1 mouse cellular context compared by ENCODE assay signal in the genomic region with DNA sequence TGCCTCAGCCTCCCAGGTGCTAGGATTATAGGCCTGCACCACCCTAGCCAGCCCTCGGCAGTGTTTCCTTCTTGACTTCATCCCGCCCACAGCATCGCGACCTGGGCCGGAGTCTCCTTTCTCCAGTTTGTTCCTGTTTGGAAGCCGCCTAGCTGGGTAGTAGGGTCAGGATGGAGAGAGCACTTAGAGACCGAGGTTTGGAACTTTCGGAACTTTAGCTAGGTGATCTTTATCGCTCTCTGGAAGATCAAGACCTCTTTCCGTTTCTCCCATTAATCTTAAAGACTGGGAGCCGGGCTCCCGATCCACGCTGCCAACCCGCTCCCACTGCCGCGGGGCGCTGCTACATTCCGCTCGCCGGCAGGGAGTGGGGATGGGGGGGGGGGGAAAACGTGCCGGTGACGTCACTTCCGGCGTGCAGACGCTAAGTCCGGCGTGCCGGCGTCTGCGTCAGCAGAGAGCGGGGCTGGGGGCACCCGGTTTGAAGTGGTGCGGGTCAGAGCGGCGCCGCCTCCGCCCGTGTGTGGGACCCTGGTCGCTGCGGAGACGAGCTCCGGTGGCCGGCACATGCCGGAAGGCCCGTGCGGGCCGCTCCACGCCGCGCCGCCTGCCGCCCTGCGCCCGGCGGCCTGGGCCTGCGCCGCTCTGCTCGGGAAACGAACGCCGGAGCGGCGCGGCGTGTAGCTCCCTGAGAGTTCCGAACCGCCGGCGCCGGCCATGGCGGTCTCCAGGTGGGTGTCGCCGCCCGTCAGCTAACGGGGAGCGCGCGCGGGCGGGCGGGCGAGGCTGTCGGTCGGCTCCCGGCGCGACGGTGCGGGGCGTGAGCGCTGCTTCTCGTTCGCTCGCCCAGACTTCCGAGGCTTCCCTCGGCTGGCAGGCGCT.
TF ChIP-seq lines count a peak whose summit lies in the region.

A gene (plus strand): TSS at position 409 of the 882 bp plus-strand sequence.

TF ChIP-seq in CH12.LX, 34 proteins besides CTCF, POLR2A, EP300 and RAD21 (continued from another document):
- TF ChIP-seq UBTF (IDR thresholded peaks at IDR 0.05; ENCODE audit: low read depth, low read length) (peak; percentile 97), MAX (IDR thresholded peaks at IDR 0.05; ENCODE audit: low read length) (peak; percentile 71), MAZ (IDR thresholded peaks at IDR 0.05; ENCODE audit: low read depth, low read length) (peak; percentile 93), ZKSCAN1 (IDR thresholded peaks at IDR 0.05; ENCODE audit: borderline replicate concordance, low read depth, low read length) (no peak), BHLHE40 (IDR thresholded peaks at IDR 0.05; ENCODE audit: low read depth, low read length) (peak; percentile 100), NRF1 (IDR thresholded peaks at IDR 0.05; ENCODE audit: low read depth, low read length) (peak; percentile 51), USF1 (IDR thresholded peaks at IDR 0.05; ENCODE audit: low read depth, low read length) (no peak), NELFE (IDR thresholded peaks at IDR 0.05; ENCODE audit: low read depth, low read length) (peak; percentile 92), GABPA (IDR thresholded peaks at IDR 0.05; ENCODE audit: insufficient replicate concordance, low read depth, low read length) (no peak; the same call in 1 of the 2 replicates), ZNF384 (IDR thresholded peaks at IDR 0.05; ENCODE audit: low read depth, low read length) (no peak), HCFC1 (IDR thresholded peaks at IDR 0.05; ENCODE audit: low read depth, low read length) (peak; percentile 77), ELF1 (IDR thresholded peaks at IDR 0.05; ENCODE audit: low read depth, low read length) (peak; percentile 39; the same call in 1 of the 2 replicates), CHD1 (IDR thresholded peaks at IDR 0.05; ENCODE audit: low read depth, low read length) (no peak), TCF12 (IDR thresholded peaks at IDR 0.05; ENCODE audit: low read depth, low read length) (peak; percentile 92), ZMIZ1 (IDR thresholded peaks at IDR 0.05; ENCODE audit: low read depth, low read length) (peak; percentile 86), KAT2A (IDR thresholded peaks at IDR 0.05; ENCODE audit: insufficient replicate concordance, low read length) (peak; percentile 74; the same call in 1 of the 2 replicates), E2F4 (IDR thresholded peaks at IDR 0.05; ENCODE audit: insufficient replicate concordance, low read depth, low read length) (no peak), USF2 (conservative IDR thresholded peaks at IDR 0.05; ENCODE audit: low read depth, low read length) (no peak), JUND (conservative IDR thresholded peaks at IDR 0.05; ENCODE audit: low read depth, low read length) (no peak)
